Mouse (Mus musculus) common myeloid progenitor, adult 5-6 weeks (primary cell): ENCODE data around the gene Itga5. TPM values are rescaled to one million over a fixed set of nuclear protein-coding genes. Genes with fewer than 3 reads are reported as not detected.
"Not testable (repeated sequence)": the region's sequence is repeated elsewhere in the genome, so short reads cannot be mapped to it uniquely, and the experiment has no call there.

ENCODE experiments used
- ATAC-seq: replicated peaks from 2 replicates; pipeline ENCODE4 v1.8.0; 2016; ENCODE audit warnings: low read depth, mild to moderate bottlenecking, moderate TSS enrichment, inconsistent platforms; ENCODE audit not compliant: poor library complexity, severe bottlenecking
- total RNA-seq: library from RNA; stranded (forward); fragments of 200-1000, 187-1606 nt; gene quantifications from 2 replicates; pipeline ENCODE4 v1.2.3, GENCODE M21; 2017

The Itga5 gene
- total RNA-seq = 13.4 and 17.7 TPM in 2 replicates

DNA sequence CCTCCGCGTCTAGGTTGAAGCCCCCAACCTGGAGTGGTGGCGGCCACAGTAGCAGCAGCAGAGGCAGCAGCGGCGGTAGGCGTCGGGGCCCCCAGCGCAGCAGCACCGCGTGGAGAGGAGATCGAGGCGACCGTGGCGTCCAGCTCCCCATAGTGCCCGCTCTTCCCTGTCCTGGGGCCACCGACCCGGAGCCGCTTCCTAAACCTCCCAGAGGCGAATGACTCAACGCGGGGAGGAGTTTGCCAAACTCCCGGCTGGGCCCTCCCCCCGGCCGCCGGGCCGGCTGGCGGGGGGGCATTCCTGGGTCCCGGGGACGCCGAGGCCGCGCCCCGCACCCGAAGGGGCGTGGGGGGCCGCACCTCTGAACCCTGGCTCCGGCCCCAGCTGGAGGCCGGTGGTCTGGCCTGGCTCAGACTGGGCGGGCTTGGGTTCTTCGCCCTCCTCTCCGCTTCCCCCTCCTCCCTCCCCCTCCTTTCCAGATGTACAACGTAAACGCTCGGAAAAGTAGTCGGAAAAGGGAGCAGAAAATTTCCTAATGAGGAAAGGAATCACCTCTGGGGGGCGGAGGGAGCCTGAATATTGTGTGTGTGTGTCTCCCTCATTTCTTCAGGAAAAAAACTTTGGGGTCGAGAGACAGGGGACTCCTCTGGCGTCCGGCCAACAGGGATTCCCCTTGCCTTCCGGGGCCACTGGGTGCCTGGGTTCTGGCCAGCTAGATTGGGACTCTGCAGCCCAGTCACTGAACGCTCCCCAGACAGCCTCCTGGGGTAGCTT lies at the start of gene Itga5:
TSS of gene Itga5 (minus strand) at position 388 of the 774 bp plus-strand sequence.
- ATAC-seq = peak; percentile 10; the same call in 1 of the 2 replicates

DNA sequence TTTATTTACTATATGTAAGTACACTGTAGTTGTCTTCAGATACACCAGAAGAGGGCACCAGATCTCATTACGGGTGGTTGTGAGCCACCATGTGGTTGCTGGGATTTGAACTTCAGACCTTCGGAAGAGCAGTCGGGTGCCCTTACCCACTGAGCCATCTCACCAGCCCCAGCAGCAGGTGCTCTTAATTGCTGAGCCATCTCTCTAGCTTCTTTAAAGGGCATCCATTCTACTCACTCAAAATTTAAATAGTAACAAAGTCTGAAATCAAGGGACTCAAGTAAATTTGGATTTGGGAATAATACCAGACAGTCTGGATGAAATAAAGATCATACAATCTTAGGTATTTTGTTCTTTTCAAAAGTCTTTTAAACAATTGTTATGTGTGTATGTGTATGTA lies 39.0 kb upstream of the Itga5 start:
- not testable (repeated sequence) for ATAC-seq

DNA sequence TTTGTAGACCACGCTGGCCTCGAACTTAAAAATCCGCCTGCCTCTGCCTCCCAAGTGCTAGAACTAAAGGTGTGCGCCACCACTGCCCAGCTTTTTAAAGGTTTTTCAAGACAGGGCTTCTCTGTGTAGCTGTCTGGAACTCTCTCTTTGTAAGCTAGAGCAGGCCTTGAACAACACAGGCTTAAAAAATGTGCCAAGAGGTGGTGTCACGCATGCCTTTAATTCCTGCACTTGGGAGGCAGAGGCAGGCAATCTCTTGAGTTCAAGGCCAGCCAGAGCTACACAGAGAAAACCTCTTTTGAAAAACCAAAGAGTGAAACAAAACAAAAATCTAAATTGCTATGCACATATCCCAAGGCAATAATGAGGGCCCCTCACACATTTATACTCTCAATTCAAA lies 34.8 kb upstream of the Itga5 start:
- ATAC-seq = no peak

DNA sequence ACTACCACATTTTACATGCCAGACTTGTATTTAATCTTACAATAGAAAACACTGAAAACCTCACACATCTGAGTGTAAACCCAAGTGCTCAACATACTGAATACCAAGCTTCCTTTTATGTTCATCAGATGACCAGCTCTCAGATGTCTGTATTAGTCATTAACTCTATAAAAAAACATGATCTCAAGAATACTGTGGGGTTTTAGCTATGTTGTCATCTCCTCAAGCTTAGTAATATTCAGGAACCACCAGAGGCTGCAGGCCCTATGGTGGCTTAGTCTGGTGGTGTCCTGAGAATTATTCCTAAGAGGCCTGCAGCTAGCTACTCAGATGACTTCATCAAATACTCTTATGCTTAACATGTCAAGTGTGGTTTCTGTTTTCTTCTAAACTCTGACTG lies 27.0 kb upstream of the Itga5 start:
- no peak for ATAC-seq

GRCm38 (mm10) chr15:103388556-103389145 lies 22.1 kb upstream of the Itga5 start:
- ATAC-seq = peak; percentile 97

DNA sequence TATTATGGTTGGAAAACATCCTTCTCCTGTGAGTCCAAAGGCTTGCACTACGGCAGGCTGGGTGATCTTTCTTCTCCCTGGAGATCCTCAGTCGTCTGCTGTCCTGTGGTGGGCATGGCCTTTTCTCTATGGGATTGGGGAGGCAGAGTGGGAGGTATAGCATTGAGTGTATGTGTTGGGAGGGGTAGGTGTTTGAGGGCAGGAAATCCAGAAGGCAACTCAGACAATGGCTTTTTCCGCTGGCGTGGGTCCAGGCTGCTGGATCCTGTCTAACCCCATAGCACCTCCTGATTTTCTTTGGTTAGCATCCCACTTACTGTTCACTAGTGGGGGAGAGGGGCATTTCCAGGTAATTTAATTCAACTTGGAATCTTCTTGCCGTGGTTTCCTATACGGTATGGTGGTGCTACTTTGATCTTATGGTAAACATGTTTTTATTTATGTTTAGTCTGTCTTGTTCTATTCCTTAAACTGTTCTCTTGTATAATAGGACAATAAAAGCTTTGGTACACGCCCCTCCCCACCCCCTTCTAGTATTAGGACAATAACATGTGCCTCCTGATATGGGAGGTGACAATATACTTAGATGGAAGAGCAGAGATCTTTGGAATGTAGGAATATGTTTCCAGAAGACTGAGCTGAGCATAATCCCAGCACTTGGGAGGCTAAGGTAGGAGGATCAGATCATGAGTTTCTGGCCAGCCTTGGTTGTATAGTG lies 17.4 kb upstream of the Itga5 start:
- no peak for ATAC-seq

- 0 out of 2 replicates have a peak, but pooled peaks have one; percentile 23 for ATAC-seq
Observed at GRCm38 (mm10) chr15:103382795-103383406, 16.3 kb upstream of the Itga5 start.

DNA sequence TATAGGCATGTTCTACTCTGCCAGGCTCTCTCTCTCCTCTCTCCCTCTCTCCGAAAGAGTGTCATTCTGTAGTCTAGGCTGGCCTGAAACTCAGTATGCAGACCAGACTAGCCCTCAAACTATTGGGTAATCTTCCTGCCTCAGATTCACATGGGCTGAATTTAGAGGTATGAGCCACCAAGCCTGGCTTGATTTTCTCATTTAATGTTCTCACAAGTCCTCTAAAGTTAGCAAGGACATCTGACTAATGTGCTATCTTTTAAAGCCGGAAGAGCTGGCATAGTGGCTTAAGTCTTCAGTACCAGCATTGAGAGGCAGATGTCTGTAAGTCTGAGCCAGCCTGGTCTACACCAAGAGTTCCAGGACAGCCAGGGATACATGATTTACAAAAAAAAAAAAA lies 15.5 kb upstream of the Itga5 start:
- no peak for ATAC-seq

DNA sequence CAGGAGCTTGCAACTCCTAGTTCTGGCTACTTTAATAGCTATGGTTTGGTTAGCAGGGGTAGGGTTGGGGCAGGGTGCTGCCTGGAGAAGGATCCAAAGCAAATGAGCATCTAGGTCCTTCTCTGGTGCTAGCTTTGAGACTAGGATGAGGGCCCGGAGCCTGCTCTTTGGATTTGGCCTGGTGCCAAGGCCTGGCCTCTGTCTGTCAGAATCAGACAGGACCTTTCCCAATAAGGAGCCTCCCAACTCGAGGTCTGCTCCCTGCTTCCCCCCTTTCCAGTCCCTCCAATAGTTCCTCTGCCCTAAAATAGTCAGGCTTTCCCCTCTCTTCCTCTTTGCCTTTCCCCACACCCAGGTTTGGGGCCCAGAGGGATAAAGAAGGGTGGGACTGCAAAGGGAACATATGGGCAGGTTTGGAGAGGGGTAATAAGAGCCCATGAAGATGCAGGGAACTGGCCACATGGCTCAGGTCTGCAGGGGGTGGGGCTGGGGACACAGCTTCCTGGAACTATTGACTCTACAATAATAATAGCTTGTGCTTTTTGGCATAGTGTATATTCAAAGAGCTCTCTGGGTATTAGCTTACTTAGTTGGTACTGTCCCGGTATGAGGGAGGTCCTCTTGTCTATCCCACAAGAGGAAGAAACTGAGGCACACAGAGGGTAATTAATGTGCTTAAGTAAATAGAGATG lies 12.2 kb upstream of the Itga5 start:
- ATAC-seq = no peak

DNA sequence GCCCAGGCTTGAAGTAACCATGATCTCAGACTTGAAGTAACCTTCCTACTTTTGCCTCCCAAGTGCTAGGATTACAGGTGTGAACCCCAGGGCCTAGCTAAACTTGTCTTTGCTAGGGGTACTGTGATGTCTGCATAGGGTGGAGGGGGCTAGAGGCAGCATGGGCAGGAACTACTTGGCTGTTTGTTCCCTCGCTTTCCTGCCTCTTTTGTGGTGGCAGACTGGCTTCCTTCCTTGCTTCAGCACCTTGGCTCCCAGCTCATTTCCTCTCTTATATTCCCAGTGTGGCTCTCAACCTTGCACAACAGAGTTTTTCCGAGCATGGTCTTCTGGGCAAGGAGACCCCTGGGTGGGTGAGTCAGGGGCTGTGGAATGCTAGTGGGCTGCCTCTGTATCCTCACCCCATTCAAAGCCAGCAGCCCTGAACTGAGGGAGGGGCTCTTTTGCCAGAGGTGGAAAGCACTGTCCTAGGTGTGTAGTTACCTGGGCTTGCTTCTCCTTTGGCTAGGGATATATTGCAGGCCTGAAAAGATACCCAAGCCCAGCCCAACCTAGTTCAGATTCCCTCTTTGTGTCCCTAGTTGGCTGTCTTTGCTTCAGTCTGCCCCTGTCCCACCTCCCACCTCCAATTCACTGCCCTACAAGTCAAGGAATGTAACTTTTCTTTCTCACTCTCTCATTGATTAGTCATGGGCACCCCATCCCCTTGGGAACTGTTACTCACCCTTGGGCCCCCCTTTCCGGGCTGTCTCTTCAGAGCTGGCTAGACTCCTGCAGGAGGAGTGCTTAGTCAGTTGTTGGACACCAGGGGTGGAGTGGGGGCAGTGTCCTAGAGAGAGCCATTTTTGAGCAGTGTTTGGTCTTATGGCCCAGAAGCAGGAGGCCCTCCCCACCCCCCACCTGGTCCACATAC lies 11.4 kb upstream of the Itga5 start:
- ATAC-seq = 0 out of 2 replicates have a peak, but pooled peaks have one; percentile 29

DNA sequence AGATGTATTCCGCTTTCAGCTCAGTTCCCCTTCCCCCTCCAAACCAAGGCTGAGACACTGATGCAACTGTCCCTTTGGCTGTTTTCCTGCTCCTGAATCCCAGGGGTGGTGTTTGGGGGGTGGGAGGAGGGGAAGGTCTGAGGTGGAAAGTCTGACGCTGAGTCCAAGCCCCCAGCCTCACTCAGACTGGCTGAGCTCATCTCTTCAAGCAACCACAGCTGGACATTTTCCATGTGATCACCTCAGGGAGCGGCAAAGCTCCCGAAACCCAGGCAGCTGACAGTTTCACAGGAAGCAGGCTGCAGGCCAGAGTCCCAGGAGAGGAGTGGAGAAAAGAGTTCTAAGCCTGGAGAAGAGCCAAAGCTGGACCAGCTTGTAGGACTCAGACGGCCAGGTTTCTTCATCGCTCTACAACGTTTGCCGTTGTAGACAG lies 10.3 kb upstream of the Itga5 start:
- no peak for ATAC-seq

GRCm38 (mm10) chr15:103375112-103375800 lies 8.7 kb upstream of the Itga5 start:
- no peak for ATAC-seq

GRCm38 (mm10) chr15:103372461-103372860 lies 5.9 kb upstream of the Itga5 start:
- ATAC-seq = no peak

DNA sequence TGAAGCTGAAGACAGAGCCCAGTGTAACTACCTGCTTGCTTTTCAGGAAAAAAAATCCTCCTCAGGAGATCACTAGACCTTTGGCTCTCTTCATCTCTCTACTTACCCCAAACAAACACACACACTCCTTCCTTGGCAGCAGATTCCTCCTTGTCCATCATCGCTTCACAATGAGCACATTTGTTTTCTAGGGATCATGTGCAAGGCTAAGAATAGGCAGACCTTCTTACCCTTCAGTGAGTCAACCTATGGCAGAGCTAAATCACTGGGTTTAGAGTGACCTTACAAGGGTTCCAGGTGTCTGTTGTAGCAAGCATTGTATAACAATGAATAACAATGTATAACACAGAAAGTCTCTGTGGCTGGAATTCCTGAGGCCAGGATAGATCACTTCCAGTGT lies 5.2 kb upstream of the Itga5 start:
- ATAC-seq = no peak

GRCm38 (mm10) chr15:103371208-103371607 lies 4.6 kb upstream of the Itga5 start:
- ATAC-seq = no peak

DNA sequence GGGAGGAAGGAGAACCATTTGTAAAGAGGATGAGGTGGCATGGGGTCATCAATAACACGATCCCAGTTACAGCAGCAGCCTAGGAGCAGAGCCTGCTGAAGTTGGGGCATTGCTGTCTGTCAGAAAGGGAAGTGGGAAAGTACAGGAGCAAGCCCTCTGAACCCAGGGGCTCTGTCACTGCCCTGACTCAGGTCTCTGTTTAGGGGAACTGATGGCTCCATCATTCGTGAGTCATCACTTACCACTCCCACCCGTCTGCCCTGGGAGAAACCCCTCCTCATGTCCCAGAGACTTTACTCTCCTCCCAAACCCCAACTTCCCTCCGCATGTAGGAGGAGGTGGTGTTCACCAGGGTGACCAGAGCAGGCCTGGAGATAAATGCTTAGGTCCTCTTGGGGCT lies 3.9 kb upstream of the Itga5 start:
- peak; percentile 81 for ATAC-seq

- ATAC-seq = no peak
Observed at GRCm38 (mm10) chr15:103369123-103369522, 2.6 kb upstream of the Itga5 start.

GRCm38 (mm10) chr15:103368179-103368940 lies 1.8 kb upstream of the Itga5 start:
- no peak for ATAC-seq
